Mouse (Mus musculus): Measurements from ENCODE around the gene Cblb. TPM values are rescaled to one million over a fixed set of nuclear protein-coding genes. Genes with fewer than 3 reads are reported as not detected.

The Cblb gene
- polyA plus RNA-seq, 1 experiment from 2014 or later = 12.1 TPM

DNA sequence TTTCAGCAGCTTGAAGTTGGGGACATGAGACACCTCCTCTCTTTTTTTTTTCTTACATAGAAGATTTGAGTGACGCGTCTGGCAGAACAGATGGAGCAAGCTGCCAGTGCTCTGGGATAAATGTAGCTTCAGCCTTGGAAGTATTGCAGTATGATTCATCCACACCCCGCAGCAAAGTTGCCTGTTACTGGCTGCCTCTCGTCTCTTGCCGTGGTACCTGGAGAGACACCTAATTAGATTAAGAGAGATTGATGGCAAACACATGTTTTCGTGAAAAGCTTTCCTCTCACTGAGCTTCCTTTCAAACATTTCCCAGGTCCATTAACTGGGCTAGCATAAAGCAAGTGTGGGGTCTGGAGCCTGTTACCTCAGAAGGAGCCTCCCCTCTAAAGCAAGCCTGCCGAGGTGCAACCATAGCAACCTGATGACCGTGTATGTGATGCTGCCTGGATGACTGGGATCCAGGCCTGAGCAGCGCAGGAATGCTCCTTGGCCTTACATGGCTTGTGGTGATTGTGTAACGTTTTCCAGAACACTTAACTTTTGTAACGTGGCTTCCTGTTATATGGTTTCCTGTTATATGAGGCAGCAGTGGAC lies 103.7 kb downstream of the Cblb start:
- ATAC-seq (replicated peaks; ENCODE audit: low FRiP score, low TSS enrichment, low read depth) = no peak
- Histone ChIP-seq H3K27ac (ENCODE audit: low read depth) (no peak overlapping the region), H3K9ac (ENCODE audit: low read length) (no peak overlapping the region), H3K4me3 (ENCODE audit: low read depth, low read length) (no peak overlapping the region), H3K4me2 (ENCODE audit: low read length) (no peak overlapping the region), H3K4me1 (replicated peaks; ENCODE audit: control insufficient read depth, insufficient read depth, low read length) (peaks cover 4% of the 10 kb centered on the region; the same call in 1 of the 2 replicates), H3K36me3 (ENCODE audit: control insufficient read depth, insufficient read depth, low read length) (peaks cover 20% of the 10 kb centered on the region), H3K9me3 (ENCODE audit: control insufficient read depth, low read length) (no peaks in the 10 kb centered on the region), H3K27me3 (replicated peaks; ENCODE audit: control insufficient read depth, insufficient read depth, low read length) (no peaks in the 10 kb centered on the region)
- no peak for DNase-seq (ENCODE audit: low spot score)
- WGBS = 32% methylated on average over 11 of the region's 11 CpGs

DNA sequence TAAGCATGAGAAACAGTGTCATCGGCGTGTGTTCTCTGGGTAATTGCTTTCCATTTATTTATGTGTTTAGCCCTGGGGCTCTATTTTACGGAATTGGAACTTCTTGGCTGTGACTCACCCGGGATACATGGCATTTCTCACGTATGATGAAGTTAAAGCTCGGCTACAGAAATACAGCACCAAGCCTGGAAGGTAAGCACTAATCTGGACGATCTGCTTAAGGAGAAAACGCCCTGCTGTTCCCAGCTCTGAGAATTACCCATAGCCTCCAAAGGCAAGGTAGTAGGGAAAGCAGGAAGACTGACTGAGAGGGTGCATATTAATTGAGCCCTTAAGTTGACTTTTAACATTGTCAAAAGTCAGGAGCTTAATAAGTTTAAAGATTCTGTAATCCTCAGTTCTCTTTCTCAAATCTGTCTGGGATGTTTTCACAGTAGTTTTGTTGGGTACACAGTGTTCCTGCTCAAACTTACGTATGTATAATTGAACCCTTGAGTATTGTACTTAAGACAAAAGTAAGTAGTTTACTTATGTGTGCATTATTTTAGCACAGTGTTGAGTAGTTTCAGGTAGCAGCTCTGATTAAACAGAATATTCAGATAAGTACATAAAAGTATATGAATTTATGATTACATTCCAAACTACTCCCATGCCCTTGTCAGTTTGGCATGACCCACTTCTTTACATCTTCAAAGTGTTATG lies 104.8 kb downstream of the Cblb start:
- Histone ChIP-seq H3K4me3 (ENCODE audit: low read depth, low read length) (no peak overlapping the region), H3K36me3 (ENCODE audit: control insufficient read depth, insufficient read depth, low read length) (peaks cover 21% of the 10 kb centered on the region), H3K4me1 (replicated peaks; ENCODE audit: control insufficient read depth, insufficient read depth, low read length) (peaks cover 4% of the 10 kb centered on the region; the same call in 1 of the 2 replicates), H3K27me3 (replicated peaks; ENCODE audit: control insufficient read depth, insufficient read depth, low read length) (no peaks in the 10 kb centered on the region), H3K4me2 (ENCODE audit: low read length) (no peak overlapping the region), H3K9ac (ENCODE audit: low read length) (no peak overlapping the region), H3K27ac (ENCODE audit: low read depth) (no peak overlapping the region), H3K9me3 (ENCODE audit: control insufficient read depth, low read length) (no peaks in the 10 kb centered on the region)
- WGBS = 86% methylated on average over 9 of the region's 9 CpGs
- ATAC-seq (replicated peaks; ENCODE audit: low FRiP score, low TSS enrichment, low read depth) (no peak), DNase-seq (ENCODE audit: low spot score) (no peak)

DNA sequence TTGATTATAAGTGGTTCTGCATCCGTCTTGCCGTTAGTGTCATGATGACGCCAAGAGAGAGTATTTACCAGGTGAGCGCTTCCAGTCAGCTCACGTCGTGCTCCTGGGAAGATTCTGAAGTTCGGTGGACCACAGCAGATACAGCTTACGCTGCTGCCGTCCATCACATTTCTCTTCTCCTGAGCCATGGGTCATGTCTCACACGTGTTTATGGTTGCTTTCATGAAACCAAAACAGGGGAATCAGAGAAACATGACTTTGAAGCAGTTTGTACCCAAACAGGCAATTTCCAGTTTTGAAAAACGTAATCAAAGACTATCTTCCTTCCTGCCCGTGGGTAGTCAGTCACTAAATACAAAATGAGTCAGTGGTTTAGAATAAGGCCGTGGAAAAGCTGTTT lies 112.1 kb downstream of the Cblb start:
- Histone ChIP-seq H3K9me3 (ENCODE audit: control insufficient read depth, low read length) (no peaks in the 10 kb centered on the region), H3K27me3 (replicated peaks; ENCODE audit: control insufficient read depth, insufficient read depth, low read length) (no peaks in the 10 kb centered on the region), H3K27ac (ENCODE audit: low read depth) (no peak overlapping the region), H3K4me3 (ENCODE audit: low read depth, low read length) (no peak overlapping the region), H3K4me1 (replicated peaks; ENCODE audit: control insufficient read depth, insufficient read depth, low read length) (no peaks in the 10 kb centered on the region), H3K36me3 (ENCODE audit: control insufficient read depth, insufficient read depth, low read length) (peaks cover 36% of the 10 kb centered on the region), H3K4me2 (ENCODE audit: low read length) (no peak overlapping the region), H3K9ac (ENCODE audit: low read length) (no peak overlapping the region)
- ATAC-seq (replicated peaks; ENCODE audit: low FRiP score, low TSS enrichment, low read depth) (no peak), DNase-seq (ENCODE audit: low spot score) (no peak)
- 90% methylated on average over 13 of the region's 13 CpGs for WGBS

GRCm38 (mm10) chr16:52143818-52144217 lies 112.8 kb downstream of the Cblb start:
- 95% methylated on average over 3 of the region's 3 CpGs for WGBS
- DNase-seq (ENCODE audit: low spot score) = no peak

GRCm38 (mm10) chr16:52144792-52145191 lies 113.8 kb downstream of the Cblb start:
- H3K4me3 ChIP-seq (ENCODE audit: low read depth, low read length) = no peak overlapping the region
- H3K27ac ChIP-seq (ENCODE audit: low read depth) = no peak overlapping the region
- no peak overlapping the region for H3K4me2 ChIP-seq (ENCODE audit: low read length)
- no peaks in the 10 kb centered on the region for H3K9me3 ChIP-seq (ENCODE audit: control insufficient read depth, low read length)
- H3K36me3 ChIP-seq (ENCODE audit: control insufficient read depth, insufficient read depth, low read length) = peaks cover 30% of the 10 kb centered on the region
- WGBS = 89% methylated on average over 5 of the region's 5 CpGs
- no peaks in the 10 kb centered on the region for H3K27me3 ChIP-seq (replicated peaks; ENCODE audit: control insufficient read depth, insufficient read depth, low read length)
- H3K4me1 ChIP-seq (replicated peaks; ENCODE audit: control insufficient read depth, insufficient read depth, low read length) = no peaks in the 10 kb centered on the region
- no peak for ATAC-seq (replicated peaks; ENCODE audit: low FRiP score, low TSS enrichment, low read depth)
- H3K9ac ChIP-seq (ENCODE audit: low read length) = no peak overlapping the region
- DNase-seq (ENCODE audit: low spot score) = no peak

More at GRCm38 (mm10) chr16:52143818-52144217, 112.8 kb downstream of the Cblb start:
- Histone ChIP-seq H3K27ac (ENCODE audit: low read depth) (no peak overlapping the region), H3K9me3 (ENCODE audit: control insufficient read depth, low read length) (no peaks in the 10 kb centered on the region), H3K4me3 (ENCODE audit: low read depth, low read length) (no peak overlapping the region), H3K36me3 (ENCODE audit: control insufficient read depth, insufficient read depth, low read length) (peaks cover 36% of the 10 kb centered on the region), H3K9ac (ENCODE audit: low read length) (no peak overlapping the region), H3K27me3 (replicated peaks; ENCODE audit: control insufficient read depth, insufficient read depth, low read length) (no peaks in the 10 kb centered on the region), H3K4me2 (ENCODE audit: low read length) (no peak overlapping the region), H3K4me1 (replicated peaks; ENCODE audit: control insufficient read depth, insufficient read depth, low read length) (no peaks in the 10 kb centered on the region)
- ATAC-seq (replicated peaks; ENCODE audit: low FRiP score, low TSS enrichment, low read depth) = no peak

GRCm38 (mm10) chr16:52145552-52145951 lies 114.5 kb downstream of the Cblb start:
- 93% methylated on average over 4 of the region's 4 CpGs for WGBS
- DNase-seq (ENCODE audit: low spot score) (no peak), ATAC-seq (replicated peaks; ENCODE audit: low FRiP score, low TSS enrichment, low read depth) (no peak)
- Histone ChIP-seq H3K27me3 (replicated peaks; ENCODE audit: control insufficient read depth, insufficient read depth, low read length) (no peaks in the 10 kb centered on the region), H3K4me1 (replicated peaks; ENCODE audit: control insufficient read depth, insufficient read depth, low read length) (no peaks in the 10 kb centered on the region), H3K36me3 (ENCODE audit: control insufficient read depth, insufficient read depth, low read length) (peaks cover 30% of the 10 kb centered on the region; the same call in 1 of the 2 replicates), H3K9me3 (ENCODE audit: control insufficient read depth, low read length) (no peaks in the 10 kb centered on the region), H3K4me2 (ENCODE audit: low read length) (no peak overlapping the region), H3K4me3 (ENCODE audit: low read depth, low read length) (no peak overlapping the region), H3K9ac (ENCODE audit: low read length) (no peak overlapping the region), H3K27ac (ENCODE audit: low read depth) (no peak overlapping the region)

GRCm38 (mm10) chr16:52146976-52147696 lies 116.1 kb downstream of the Cblb start:
- Histone ChIP-seq H3K4me2 (ENCODE audit: low read length) (no peak overlapping the region), H3K27ac (ENCODE audit: low read depth) (no peak overlapping the region), H3K4me1 (replicated peaks; ENCODE audit: control insufficient read depth, insufficient read depth, low read length) (no peaks in the 10 kb centered on the region), H3K27me3 (replicated peaks; ENCODE audit: control insufficient read depth, insufficient read depth, low read length) (no peaks in the 10 kb centered on the region), H3K36me3 (ENCODE audit: control insufficient read depth, insufficient read depth, low read length) (peaks cover 23% of the 10 kb centered on the region; the same call in 1 of the 2 replicates), H3K9ac (ENCODE audit: low read length) (no peak overlapping the region), H3K9me3 (ENCODE audit: control insufficient read depth, low read length) (no peaks in the 10 kb centered on the region), H3K4me3 (ENCODE audit: low read depth, low read length) (no peak overlapping the region)
- no peak for DNase-seq (ENCODE audit: low spot score)
- 88% methylated on average over 11 of the region's 11 CpGs for WGBS
- no peak for ATAC-seq (replicated peaks; ENCODE audit: low FRiP score, low TSS enrichment, low read depth)

- peaks cover 21% of the 10 kb centered on the region for H3K36me3 ChIP-seq (ENCODE audit: control insufficient read depth, insufficient read depth, low read length)
- H3K4me1 ChIP-seq (replicated peaks; ENCODE audit: control insufficient read depth, insufficient read depth, low read length) = no peaks in the 10 kb centered on the region
- WGBS = 66% methylated on average over 6 of the region's 6 CpGs
- DNase-seq (ENCODE audit: low spot score) = no peak
- no peak overlapping the region for H3K9ac ChIP-seq (ENCODE audit: low read length)
- H3K4me2 ChIP-seq (ENCODE audit: low read length) = no peak overlapping the region
- no peaks in the 10 kb centered on the region for H3K27me3 ChIP-seq (replicated peaks; ENCODE audit: control insufficient read depth, insufficient read depth, low read length)
- no peaks in the 10 kb centered on the region for H3K9me3 ChIP-seq (ENCODE audit: control insufficient read depth, low read length)
- no peak overlapping the region for H3K4me3 ChIP-seq (ENCODE audit: low read depth, low read length)
- no peak for ATAC-seq (replicated peaks; ENCODE audit: low FRiP score, low TSS enrichment, low read depth)
- H3K27ac ChIP-seq (ENCODE audit: low read depth) = no peak overlapping the region
Observed at GRCm38 (mm10) chr16:52148041-52148440, 117.0 kb downstream of the Cblb start.

All from intestine, embryonic 14.5 days (tissue).